Mouse (Mus musculus): ENCODE measurements around the gene Frmd8. TPM values are rescaled to one million over a fixed set of nuclear protein-coding genes. Genes with fewer than 3 reads are reported as not detected.

Gene Frmd8
- polyA plus RNA-seq, 1 experiment from 2014 or later, result 24.0 TPM

- no peak overlapping the region for H3K9ac ChIP-seq (ENCODE audit: low read depth, low read length)
- no peak for ATAC-seq
- WGBS, result 92% methylated on average over 9 of the region's 9 CpGs
- H3K36me3 ChIP-seq (ENCODE audit: control insufficient read depth, insufficient read depth), result peaks cover 64% of the 10 kb centered on the region
- H3K4me1 ChIP-seq (replicated peaks; ENCODE audit: control insufficient read depth, insufficient read depth, low read length), result 0 out of 2 replicates have a peak, but pooled peaks cover under 1% of the 10 kb centered on the region
- H3K4me3 ChIP-seq (ENCODE audit: low read depth, low read length), result no peak overlapping the region
- H3K9me3 ChIP-seq (ENCODE audit: control insufficient read depth), result no peaks in the 10 kb centered on the region
- H3K27me3 ChIP-seq (replicated peaks; ENCODE audit: control insufficient read depth, insufficient read depth, low read length), result no peaks in the 10 kb centered on the region
- TF ChIP-seq CTCF (IDR thresholded peaks at IDR 0.05; ENCODE audit: low read depth), result no peak
- no peak overlapping the region for H3K4me2 ChIP-seq (replicated peaks; ENCODE audit: low read depth)
- H3K27ac ChIP-seq (ENCODE audit: low read depth, low read length), result no peak overlapping the region
Observed at GRCm38 (mm10) chr19:5856604-5857003, 18.5 kb downstream of the Frmd8 start.

GRCm38 (mm10) chr19:5852035-5852722 is 22.9 kb downstream of the Frmd8 start:
- Histone ChIP-seq H3K27me3 (replicated peaks; ENCODE audit: control insufficient read depth, insufficient read depth, low read length) (no peaks in the 10 kb centered on the region), H3K4me1 (replicated peaks; ENCODE audit: control insufficient read depth, insufficient read depth, low read length) (peaks cover 32% of the 10 kb centered on the region), H3K27ac (ENCODE audit: low read depth, low read length) (peak overlapping the region; percentile 72; the same call in 1 of the 2 replicates), H3K36me3 (ENCODE audit: control insufficient read depth, insufficient read depth) (peaks cover 33% of the 10 kb centered on the region; the same call in 1 of the 2 replicates), H3K9ac (ENCODE audit: low read depth, low read length) (no peak overlapping the region), H3K4me3 (ENCODE audit: low read depth, low read length) (no peak overlapping the region), H3K4me2 (replicated peaks; ENCODE audit: low read depth) (no peak overlapping the region), H3K9me3 (ENCODE audit: control insufficient read depth) (no peaks in the 10 kb centered on the region)
- WGBS, result 66% methylated on average over 12 of the region's 12 CpGs
- no peak for ATAC-seq
- no peak for TF ChIP-seq CTCF (IDR thresholded peaks at IDR 0.05; ENCODE audit: low read depth)

GRCm38 (mm10) chr19:5851481-5851971 is 23.5 kb downstream of the Frmd8 start:
- no peak for ATAC-seq
- H3K4me3 ChIP-seq (ENCODE audit: low read depth, low read length), result no peak overlapping the region
- H3K27me3 ChIP-seq (replicated peaks; ENCODE audit: control insufficient read depth, insufficient read depth, low read length), result no peaks in the 10 kb centered on the region
- H3K4me2 ChIP-seq (replicated peaks; ENCODE audit: low read depth), result 0 out of 2 replicates have a peak overlapping the region, but pooled peaks have one; percentile 25
- WGBS, result 35% methylated on average over 5 of the region's 5 CpGs
- H3K4me1 ChIP-seq (replicated peaks; ENCODE audit: control insufficient read depth, insufficient read depth, low read length), result peaks cover 34% of the 10 kb centered on the region
- no peaks in the 10 kb centered on the region for H3K9me3 ChIP-seq (ENCODE audit: control insufficient read depth)
- no peak overlapping the region for H3K9ac ChIP-seq (ENCODE audit: low read depth, low read length)
- H3K27ac ChIP-seq (ENCODE audit: low read depth, low read length), result peak overlapping the region; percentile 72
- H3K36me3 ChIP-seq (ENCODE audit: control insufficient read depth, insufficient read depth), result peaks cover 26% of the 10 kb centered on the region; the same call in 1 of the 2 replicates
- TF ChIP-seq CTCF (IDR thresholded peaks at IDR 0.05; ENCODE audit: low read depth), result no peak

- H3K4me3 ChIP-seq (ENCODE audit: low read depth, low read length), result no peak overlapping the region
- H3K27me3 ChIP-seq (replicated peaks; ENCODE audit: control insufficient read depth, insufficient read depth, low read length), result no peaks in the 10 kb centered on the region
- H3K9ac ChIP-seq (ENCODE audit: low read depth, low read length), result no peak overlapping the region
- ATAC-seq, result no peak
- peak overlapping the region; percentile 99 for H3K27ac ChIP-seq (ENCODE audit: low read depth, low read length)
- 0 out of 2 replicates have a peak overlapping the region, but pooled peaks have one; percentile 68 for H3K4me2 ChIP-seq (replicated peaks; ENCODE audit: low read depth)
- peaks cover 34% of the 10 kb centered on the region for H3K4me1 ChIP-seq (replicated peaks; ENCODE audit: control insufficient read depth, insufficient read depth, low read length)
- peaks cover 20% of the 10 kb centered on the region; the same call in 1 of the 2 replicates for H3K36me3 ChIP-seq (ENCODE audit: control insufficient read depth, insufficient read depth)
- WGBS, result 86% methylated on average over 3 of the region's 3 CpGs
- H3K9me3 ChIP-seq (ENCODE audit: control insufficient read depth), result no peaks in the 10 kb centered on the region
- TF ChIP-seq CTCF (IDR thresholded peaks at IDR 0.05; ENCODE audit: low read depth), result no peak
Observed at GRCm38 (mm10) chr19:5850860-5851259, 24.2 kb downstream of the Frmd8 start.

GRCm38 (mm10) chr19:5849843-5850527 is 25.1 kb downstream of the Frmd8 start:
- WGBS, result 14% methylated on average over 11 of the region's 11 CpGs
- H3K36me3 ChIP-seq (ENCODE audit: control insufficient read depth, insufficient read depth), result peaks cover 13% of the 10 kb centered on the region; the same call in 1 of the 2 replicates
- H3K9ac ChIP-seq (ENCODE audit: low read depth, low read length), result 0 out of 2 replicates have a peak overlapping the region, but pooled peaks have one; percentile 59
- no peaks in the 10 kb centered on the region for H3K27me3 ChIP-seq (replicated peaks; ENCODE audit: control insufficient read depth, insufficient read depth, low read length)
- peak; percentile 99 for TF ChIP-seq CTCF (IDR thresholded peaks at IDR 0.05; ENCODE audit: low read depth)
- H3K27ac ChIP-seq (ENCODE audit: low read depth, low read length), result peak overlapping the region; percentile 99
- peak; percentile 48 for ATAC-seq
- H3K4me1 ChIP-seq (replicated peaks; ENCODE audit: control insufficient read depth, insufficient read depth, low read length), result peaks cover 34% of the 10 kb centered on the region
- H3K4me3 ChIP-seq (ENCODE audit: low read depth, low read length), result no peak overlapping the region
- H3K9me3 ChIP-seq (ENCODE audit: control insufficient read depth), result no peaks in the 10 kb centered on the region
- peak overlapping the region; percentile 68 for H3K4me2 ChIP-seq (replicated peaks; ENCODE audit: low read depth)
